Comparison of ENCODE assay signal across 14 mouse cellular contexts in genomic region chr13:111936983-111937382, GRCm38 (mm10).
DNase-seq lines count a peak whose midpoint lies in the region; ATAC-seq and TF ChIP-seq lines count a peak whose summit lies in the region.
"Had no signal": no experiment of that assay in that cellular context is flagged by ENCODE, and none has a peak within 500 bp of the region (broad histone marks: within the 10 kb centered on the region; RNA-seq: fewer than 3 reads in every experiment).

No protein-coding gene starts in this region.

- in situ Hi-C loops in ES-E14 (cut with MboI; ENCODE audit: low sequenced_read_pairs in 2 of 2, unreplicated experiment in 2 of 2) = no loop called here

- peaks cover 5% of the 10 kb centered on the region; the same call in 1 of the 2 replicates for H3K4me1 ChIP-seq in hindbrain, embryonic 16.5 days (ENCODE audit: control insufficient read depth, insufficient read depth, low read depth, low read length)
- peaks cover 9% of the 10 kb centered on the region for H3K4me1 ChIP-seq in hindbrain, embryonic 10.5 days (replicated peaks)
- peaks cover 6 to 15% of the 10 kb centered on the region in 2 experiments for H3K4me1 ChIP-seq in ES-E14 (ENCODE audit: control insufficient read depth in 2 of 2, insufficient read depth in 2 of 2, low read length in 2 of 2, poor library complexity in 1 of 2)
- peaks cover 73% of the 10 kb centered on the region for H3K4me1 ChIP-seq in bone marrow macrophage, adult 2 months (ENCODE audit: control insufficient read depth, insufficient read depth, low read length)

- WGBS in hindbrain, embryonic 16.5 days = 65% methylated on average over 8 of the region's 8 CpGs
- 66% methylated on average over 8 of the region's 8 CpGs for WGBS in hindbrain, embryonic 10.5 days

- H3K4me3 ChIP-seq in hindbrain, embryonic 16.5 days (ENCODE audit: low read length) = no peak overlapping the region
- H3K4me3 ChIP-seq in hindbrain, embryonic 10.5 days = no peak overlapping the region
- H3K4me3 ChIP-seq in ES-E14 (ENCODE audit: insufficient read depth in 1 of 2, low read depth in 1 of 2, low read length in 2 of 2, poor library complexity in 1 of 2, severe bottlenecking in 1 of 2) = no peak overlapping the region
- H3K4me3 ChIP-seq in bone marrow macrophage, adult 2 months (ENCODE audit: insufficient read depth, low read length) = no peak overlapping the region
- H3K4me3 ChIP-seq: erythroblast, embryonic 14.5 days had no signal

- ATAC-seq in hindbrain, embryonic 16.5 days = peak; percentile 25; the same call in 1 of the 2 replicates
- ATAC-seq: forebrain, postnatal 0 days had no signal

- no peak overlapping the region for H3K4me2 ChIP-seq in hindbrain, embryonic 16.5 days (ENCODE audit: low read length)
- H3K4me2 ChIP-seq: lung, embryonic 14.5 days had no signal

- H3K9ac ChIP-seq in hindbrain, embryonic 16.5 days (ENCODE audit: low read depth, low read length) = no peak overlapping the region
- H3K9ac ChIP-seq in ES-E14 (ENCODE audit: insufficient read depth, low read depth, low read length, poor library complexity, severe bottlenecking) = no peak overlapping the region
- H3K9ac ChIP-seq: forebrain, postnatal 0 days; lung, embryonic 14.5 days had no signal

- no peak for TF ChIP-seq CTCF in bone marrow macrophage, adult 2 months (IDR thresholded peaks at IDR 0.05; ENCODE audit: low read depth, low read length)

- peak overlapping the region; percentile 2; the same call in 1 of the 2 replicates for H3K27ac ChIP-seq in hindbrain, embryonic 16.5 days (ENCODE audit: low read depth, low read length)
- no peak overlapping the region for H3K27ac ChIP-seq in hindbrain, embryonic 10.5 days
- no peak overlapping the region for H3K27ac ChIP-seq in ES-E14 (ENCODE audit: insufficient read depth, low read depth, low read length, poor library complexity, severe bottlenecking)
- peak overlapping the region; percentile 96 for H3K27ac ChIP-seq in bone marrow macrophage, adult 2 months (ENCODE audit: insufficient read depth, low read depth, low read length)

- no peaks in the 10 kb centered on the region for H3K27me3 ChIP-seq in hindbrain, embryonic 16.5 days (replicated peaks; ENCODE audit: control insufficient read depth, insufficient read depth, low read length)
- H3K27me3 ChIP-seq in hindbrain, embryonic 10.5 days (ENCODE audit: insufficient read depth, poor library complexity, severe bottlenecking) = no peaks in the 10 kb centered on the region

- no peak for DNase-seq in hindbrain, embryonic 10.5 days (ENCODE audit: low spot score)
- DNase-seq in ES-E14 (ENCODE audit: low read depth, low spot score) (no peak), MN1 (ENCODE audit: low spot score) (no peak)
- DNase-seq in kidney, postnatal 36 days = peak; percentile 18 to 33
- DNase-seq in c-Kit-positive CD71-positive TER-119-positive erythroid progenitor cells, embryonic 14.5 days (ENCODE audit: low spot score) = no peak
- no peak for DNase-seq in ovary, adult 18-20 months (ENCODE audit: low spot score)
- DNase-seq: cerebellum, adult 11-12 months; lung, embryonic 14.5 days; right cerebral cortex, adult 18-20 months had no signal

- H3K9me3 ChIP-seq in hindbrain, embryonic 16.5 days (ENCODE audit: control insufficient read depth, low read length) = no peaks in the 10 kb centered on the region
- H3K9me3 ChIP-seq in hindbrain, embryonic 10.5 days = no peaks in the 10 kb centered on the region
- H3K9me3 ChIP-seq in ES-E14 (ENCODE audit: control insufficient read depth, insufficient read depth, low read depth, low read length) = no peaks in the 10 kb centered on the region
- H3K9me3 ChIP-seq: megakaryocyte, embryonic 14.5 days had no signal

- H3K36me3 ChIP-seq in hindbrain, embryonic 16.5 days (ENCODE audit: control insufficient read depth, insufficient read depth, low read length) = no peaks in the 10 kb centered on the region
- H3K36me3 ChIP-seq in hindbrain, embryonic 10.5 days = no peaks in the 10 kb centered on the region
- H3K36me3 ChIP-seq in ES-E14 (ENCODE audit: control insufficient read depth, insufficient read depth, low read length, poor library complexity, severe bottlenecking) = no peaks in the 10 kb centered on the region

- no peak for TF ChIP-seq POLR2A in bone marrow macrophage, adult 2 months (IDR thresholded peaks at IDR 0.05; ENCODE audit: borderline replicate concordance, low read depth, low read length)

TF ChIP-seq in ES-E14, 5 proteins besides CTCF, POLR2A, EP300 and RAD21:
- TF ChIP-seq HCFC1 (IDR thresholded peaks at IDR 0.05; ENCODE audit: borderline replicate concordance, insufficient read depth, low read length) = no peak
- TF ChIP-seq ZNF384 (IDR thresholded peaks at IDR 0.05; ENCODE audit: low read depth, low read length) = peak; percentile 81
- TF ChIP-seq CHD2 (IDR thresholded peaks at IDR 0.05; ENCODE audit: low read depth, low read length) = no peak
- TF ChIP-seq MAFK (IDR thresholded peaks at IDR 0.05; ENCODE audit: insufficient read depth, low read depth, low read length) = no peak
- TF ChIP-seq ZC3H11A (IDR thresholded peaks at IDR 0.05; ENCODE audit: borderline replicate concordance, low read depth, low read length) = no peak
TF ChIP-seq in ES-E14: peak in this region for 1.

Comparison
In these comparisons a context has a peak if more than half of its experiments do, and no peak if none do; other contexts are left out.
1. H3K27ac ChIP-seq: peak in hindbrain, embryonic 16.5 days (single experiment) and bone marrow macrophage, adult 2 months (single experiment); none in hindbrain, embryonic 10.5 days (single experiment) and ES-E14 (single experiment).
2. DNase-seq: peak in kidney, postnatal 36 days (2 of 2); none in hindbrain, embryonic 10.5 days (single experiment), ES-E14 (single experiment), MN1 (single experiment), c-Kit-positive CD71-positive TER-119-positive erythroid progenitor cells, embryonic 14.5 days (single experiment) and ovary, adult 18-20 months (single experiment).